Mouse (Mus musculus) ES-Bruce4 (cell line): ENCODE results near the gene Prex1.

Source experiments
- CTCF ChIP-seq: IDR thresholded peaks from one replicate; pipeline ENCODE4 v1.8.1; 2011; ENCODE audit warnings: low read depth, low read length
- EP300 ChIP-seq: IDR thresholded peaks from 2 replicates; pipeline ENCODE4 v1.6.1; 2011; ENCODE audit warnings: low read depth, low read length; ENCODE audit not compliant: insufficient read depth
- POLR2A ChIP-seq: IDR thresholded peaks from one replicate; pipeline ENCODE4 v1.8.1; 2011; ENCODE audit warnings: low read length; ENCODE audit not compliant: insufficient read depth

- TF ChIP-seq CTCF (no peak), POLR2A (no peak), EP300 (no peak)
Observed at GRCm38 (mm10) chr2:166597763-166598162, 115.9 kb downstream of the Prex1 start.
